Mouse (Mus musculus) heart, embryonic 11.5 days (tissue): Measurements from ENCODE around the gene Dhrs7b. TPM values are rescaled to one million over a fixed set of nuclear protein-coding genes. Genes with fewer than 3 reads are reported as not detected.

Experiments
- polyA plus RNA-seq: library from polyadenylated mRNA; unstranded; fragments of >200 nt; fragmentation: Nextera tagmentation; extraction: Ambion mirVana; gene quantifications from 2 replicates; pipeline ENCODE4 v1.2.1, GENCODE M21; 2014

Gene Dhrs7b
- polyA plus RNA-seq, 1 experiment from 2014 or later, result 31.8 TPM

Other genes starting within 250 kb of the Dhrs7b start
- 32.6 and 40.7 TPM in 2 replicates for gene Llgl1, start 130.9 kb upstream of the Dhrs7b start, polyA plus RNA-seq
- gene Flii, start 103.4 kb upstream of the Dhrs7b start, polyA plus RNA-seq, result 63.6 and 79.5 TPM in 2 replicates
- gene Mief2, start 102.2 kb upstream of the Dhrs7b start, polyA plus RNA-seq, result 14.4 and 18.4 TPM in 2 replicates
- 10.5 and 13.1 TPM in 2 replicates for gene Top3a, start 53.3 kb upstream of the Dhrs7b start, polyA plus RNA-seq
- 6.0 and 6.1 TPM in 2 replicates for gene Smcr8, start 53.1 kb upstream of the Dhrs7b start, polyA plus RNA-seq
- 36.4 and 44.4 TPM in 2 replicates for gene Shmt1, start 18.9 kb upstream of the Dhrs7b start, polyA plus RNA-seq
- gene Tmem11, start 48.6 kb downstream of the Dhrs7b start, polyA plus RNA-seq, result 68.1 and 68.4 TPM in 2 replicates
- gene Natd1, start 84.1 kb downstream of the Dhrs7b start, polyA plus RNA-seq, result 20.2 and 23.9 TPM in 2 replicates
- gene Map2k3, start 101.4 kb downstream of the Dhrs7b start, polyA plus RNA-seq, result 74.6 and 77.9 TPM in 2 replicates
- 1.5 and 2.0 TPM in 2 replicates for gene Kcnj12, start 191.9 kb downstream of the Dhrs7b start, polyA plus RNA-seq